Mouse (Mus musculus): Measurements from ENCODE around the gene Trak2.
"Not testable (repeated sequence)": the region's sequence is repeated elsewhere in the genome, so short reads cannot be mapped to it uniquely, and the experiment has no call there.

The Trak2 gene

GRCm38 (mm10) chr1:58889826-58890546, 83.2 kb downstream of the Trak2 start:
- no peak for DNase-seq (ENCODE audit: low read depth, low spot score)

GRCm38 (mm10) chr1:58885646-58886045, 87.6 kb downstream of the Trak2 start:
- DNase-seq (ENCODE audit: low read depth, low spot score): no peak

- DNase-seq (ENCODE audit: low read depth, low spot score): not testable (repeated sequence)
These were observed 90.0 kb downstream of the Trak2 start for GRCm38 (mm10) chr1:58883279-58883678.

- DNase-seq (ENCODE audit: low read depth, low spot score): not testable (repeated sequence)
These were observed 93.9 kb downstream of the Trak2 start for GRCm38 (mm10) chr1:58879291-58879690.

GRCm38 (mm10) chr1:58876500-58876899, 96.7 kb downstream of the Trak2 start:
- DNase-seq (ENCODE audit: low read depth, low spot score): not testable (repeated sequence)

DNA sequence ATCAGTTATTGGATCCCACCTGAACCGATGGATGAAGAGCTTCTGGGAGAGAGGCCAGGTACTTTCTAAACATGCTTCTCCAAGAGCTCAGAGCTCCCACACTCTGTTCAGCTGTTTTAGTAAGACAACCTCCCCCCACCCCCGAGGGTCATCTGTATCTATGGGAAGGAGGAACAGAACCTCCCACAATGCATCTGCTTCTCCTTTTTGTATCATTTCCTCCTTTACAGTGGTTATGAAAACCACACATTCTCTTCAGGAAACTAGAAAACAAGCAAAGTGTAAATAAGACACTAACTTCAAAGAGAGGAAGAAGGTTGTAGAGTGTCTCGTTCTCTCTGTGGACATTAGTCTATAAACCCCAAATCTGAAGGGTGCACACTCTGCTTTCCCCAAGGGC, 112.6 kb downstream of the Trak2 start:
- DNase-seq (ENCODE audit: low read depth, low spot score): not testable (repeated sequence)

GRCm38 (mm10) chr1:58859738-58860365, 113.4 kb downstream of the Trak2 start:
- not testable (repeated sequence) for DNase-seq (ENCODE audit: low read depth, low spot score)

DNA sequence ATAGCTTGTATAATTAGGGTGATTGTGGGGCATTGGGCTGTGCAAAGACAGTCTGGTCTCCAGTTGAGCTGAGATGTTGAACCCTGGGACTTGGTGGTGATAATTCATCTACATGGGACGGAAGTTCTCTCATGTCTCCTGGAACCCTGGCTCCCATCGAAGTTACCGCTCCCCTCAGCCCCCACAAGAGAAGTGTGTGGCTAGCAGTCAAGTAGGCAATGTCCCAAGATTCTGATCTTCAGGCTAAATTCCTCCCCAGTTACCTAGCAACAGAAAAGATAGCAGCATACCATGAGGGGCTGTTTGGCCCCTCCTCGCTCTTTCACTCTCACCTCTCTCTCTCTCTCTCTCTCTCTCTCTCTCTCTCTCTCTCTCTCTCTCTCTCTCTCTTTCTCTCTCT, 114.1 kb downstream of the Trak2 start:
- DNase-seq (ENCODE audit: low read depth, low spot score): not testable (repeated sequence)

- DNase-seq (ENCODE audit: low read depth, low spot score): not testable (repeated sequence)
These were observed 116.4 kb downstream of the Trak2 start for GRCm38 (mm10) chr1:58856811-58857210.
